Mouse (Mus musculus): ENCODE measurements at regions not wholly inside any gene's neighbourhood (a gene's known extent, or its start where the extent isn't known, plus 50 kb on each side); places are given as distances from the start of the nearest gene placed in this dataset.

DNA sequence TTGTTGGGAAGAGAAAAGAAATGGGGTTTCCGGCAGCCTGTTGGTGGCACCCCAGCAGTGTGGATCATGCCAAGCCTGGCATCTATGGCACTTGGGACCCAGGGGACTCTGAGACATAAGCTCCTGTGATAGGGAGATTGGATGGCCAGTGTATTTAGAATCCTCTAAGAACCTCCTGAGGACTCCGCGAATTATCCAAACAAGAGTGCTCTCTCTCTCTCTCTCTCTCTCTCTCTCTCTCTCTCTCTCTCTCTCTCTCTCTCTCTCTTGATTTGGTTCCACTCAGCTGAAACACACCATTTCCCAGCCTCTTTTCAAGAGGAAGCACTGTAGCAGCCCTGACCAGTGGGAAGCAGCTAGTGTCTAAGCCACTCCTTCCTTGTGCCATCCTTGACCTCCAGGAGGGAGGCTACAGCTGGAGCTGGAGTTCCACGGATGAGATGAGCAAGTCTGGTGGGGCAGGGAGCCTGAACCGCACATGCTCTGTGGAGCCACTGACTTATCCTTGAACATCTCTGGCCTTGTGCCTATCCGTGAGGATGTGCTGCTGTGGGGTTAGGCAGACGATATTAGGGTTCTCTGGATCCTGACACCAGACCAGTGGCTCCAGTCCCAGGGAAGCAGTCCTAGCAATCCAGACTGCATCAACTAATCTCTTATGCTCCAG, 232.0 kb upstream of the Zmiz1 start:
- no peak for TF ChIP-seq CHD2 (IDR thresholded peaks at IDR 0.05; ENCODE audit: low read depth, low read length)
- no peak for TF ChIP-seq ZC3H11A (IDR thresholded peaks at IDR 0.05; ENCODE audit: borderline replicate concordance, low read depth, low read length)
- TF ChIP-seq ZNF384 (IDR thresholded peaks at IDR 0.05; ENCODE audit: low read depth, low read length) = no peak
- TF ChIP-seq HCFC1 (IDR thresholded peaks at IDR 0.05; ENCODE audit: borderline replicate concordance, insufficient read depth, low read length) = no peak
- TF ChIP-seq MAFK (IDR thresholded peaks at IDR 0.05; ENCODE audit: insufficient read depth, low read depth, low read length) = no peak
